Mouse (Mus musculus) spleen, adult 2 months (tissue): ENCODE results near the gene Zbtb20.

Experiments used
- CTCF ChIP-seq: fragments of 200-500 bp; IDR thresholded peaks from 2 replicates; pipeline ENCODE4 v1.5.1; 2011; ENCODE audit warnings: mild to moderate bottlenecking, inconsistent platforms; ENCODE audit not compliant: insufficient read depth, insufficient read length, insufficient replicate concordance; ENCODE audit errors: extremely low read depth
- POLR2A ChIP-seq: fragments of 200-500 bp; IDR thresholded peaks from 2 replicates; pipeline ENCODE4 v1.6.1; 2011; ENCODE audit warnings: low read depth, low read length, inconsistent platforms

- no peak for TF ChIP-seq CTCF
- TF ChIP-seq POLR2A = no peak
Measured at GRCm38 (mm10) chr16:42998896-42999295, 123.2 kb downstream of the Zbtb20 start.
